Mouse (Mus musculus): ENCODE measurements at regions not wholly inside any gene's neighbourhood (a gene's known extent, or its start where the extent isn't known, plus 50 kb on each side); places are given as distances from the start of the nearest gene placed in this dataset.
"Not testable (repeated sequence)": the region's sequence is repeated elsewhere in the genome, so short reads cannot be mapped to it uniquely, and the experiment has no call there.

GRCm38 (mm10) chr15:34027111-34027510 lies 330.6 kb downstream of the 9430069I07Rik start:
- not testable (repeated sequence) for TF ChIP-seq POLR2A (IDR thresholded peaks at IDR 0.05; ENCODE audit: insufficient read depth, low read depth, low read length); CTCF (IDR thresholded peaks at IDR 0.05)
